Mouse (Mus musculus) embryonic stem cell, embryonic (primary cell): ENCODE data around the gene Dbndd2.

Experiments
- CTCF ChIA-PET, 4 experiments: fragments of 300-600 bp in 2 of 4; fragments of 350-600 bp in 2 of 4; sonication (Branson Sonifier 250); formaldehyde crosslinking; loops; one replicate each; lab custom pipeline; 2022; ENCODE audit warnings: inconsistent platforms in 2 of 4; lab: Charles Lee
- POLR2A ChIA-PET, 4 experiments: fragments of 300-600 bp in 2 of 4; fragments of 350-600 bp in 2 of 4; sonication (Branson Sonifier 250); formaldehyde crosslinking; loops; one replicate each; lab custom pipeline; 2022; ENCODE audit warnings: antibody characterized with exemption in 4 of 4, inconsistent platforms in 1 of 4; lab: Charles Lee

Gene Dbndd2

GRCm38 (mm10) chr2:164485681-164486257 is at the start of gene Dbndd2:
TSS of gene Dbndd2 (plus strand) at chr2:164486106.
- POLR2A ChIA-PET, result interaction anchor here in 3 of 4 experiments (1.0 to 4.2 kb wide), 7 partner anchors 21 to 45 kb away, joined by 3 to 18 read pairs (median 3); partner anchors contain the start of genes Sdc4 (in 2 of the 3) and Gm20458 (in 1 of the 3)
- CTCF ChIA-PET, result interaction anchor here in 3 of 4 experiments (0.6 to 4.6 kb wide), 7 partner anchors 15 to 683 kb away, joined by 3 to 28 read pairs (median 5); no protein-coding TSS in a partner anchor

DNA sequence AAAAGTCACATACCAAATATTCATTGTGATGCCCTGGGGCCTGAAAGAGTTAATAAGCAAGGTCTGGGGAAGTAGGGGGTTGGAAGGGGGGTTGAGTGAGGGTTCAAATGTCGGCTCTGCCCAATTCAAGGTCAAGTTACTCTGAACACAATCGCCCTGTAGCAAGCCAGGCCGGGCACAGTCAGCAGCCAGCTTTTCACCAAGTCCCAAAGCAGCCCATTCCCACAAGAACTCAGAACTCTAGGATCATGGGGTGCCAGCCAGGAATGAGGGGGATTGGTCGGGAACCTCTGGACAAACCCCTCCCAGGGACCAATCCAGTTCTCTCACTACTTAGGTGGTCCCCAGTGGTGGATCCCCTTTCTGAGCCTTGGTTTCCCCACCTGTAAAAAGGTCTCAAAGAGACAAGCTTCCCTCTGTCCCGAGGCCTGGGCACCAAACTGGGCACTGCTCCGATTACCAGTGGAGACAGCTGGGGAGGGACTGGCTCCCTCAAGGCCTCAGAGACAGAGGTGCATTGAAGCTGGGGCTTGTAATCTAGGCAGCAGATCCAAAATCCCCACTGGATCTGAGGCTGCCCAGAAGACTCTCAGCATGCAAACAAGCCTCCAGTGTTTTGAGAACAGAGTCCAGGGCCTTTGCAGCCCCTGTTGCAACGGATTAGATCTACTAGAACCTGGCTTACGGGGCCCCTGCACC is 49.5 kb upstream of the Dbndd2 start:
- CTCF ChIA-PET, result interaction anchor here in 3 of 4 experiments (0.5 to 1.1 kb wide), 4 partner anchors 33 to 1998 kb away, joined by 3 to 5 read pairs (median 4); no protein-coding TSS in a partner anchor
- POLR2A ChIA-PET, result interaction anchor here in 3 of 4 experiments (0.5 to 36.5 kb wide), 8 partner anchors 7 to 446 kb away, joined by 3 to 985 read pairs (median 4); partner anchors contain the start of genes Gm20458 (in 2 of the 3), Sys1 (in 2 of the 3) and Sdc4 (in 1 of the 3)

- POLR2A ChIA-PET, result interaction anchor here in 3 of 4 experiments (0.5 to 36.5 kb wide), 8 partner anchors 7 to 445 kb away, joined by 3 to 985 read pairs (median 6); partner anchors contain the start of genes Gm20458 (in 2 of the 3), Sys1 (in 2 of the 3) and Sdc4 (in 1 of the 3)
- CTCF ChIA-PET, result no interaction called here
Measured at GRCm38 (mm10) chr2:164436961-164437360, 48.9 kb upstream of the Dbndd2 start.

DNA sequence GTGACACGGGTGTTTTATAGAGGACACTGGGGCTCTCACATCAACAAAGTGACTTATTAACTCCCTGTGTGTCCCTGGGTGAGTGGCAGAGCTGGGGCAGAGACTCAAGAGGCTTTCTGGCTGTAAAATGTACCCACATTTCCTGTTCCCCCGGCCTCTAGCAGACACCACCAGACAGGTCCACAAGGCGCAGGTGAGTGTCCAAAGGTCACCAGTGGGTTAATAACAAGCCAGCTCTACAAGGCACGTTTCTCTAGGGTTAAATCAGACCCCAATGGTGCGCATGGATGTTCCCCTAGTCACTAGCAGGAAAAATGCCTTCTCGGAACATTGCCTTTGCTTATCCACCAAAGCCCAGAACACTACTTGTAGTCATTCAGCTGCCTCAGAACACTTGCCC is 48.2 kb upstream of the Dbndd2 start:
- POLR2A ChIA-PET, result interaction anchor here in 3 of 4 experiments (0.6 to 36.5 kb wide), 15 partner anchors 9 to 1531 kb away, joined by 3 to 985 read pairs (median 5); partner anchors contain the start of genes Gm20458 (in 2 of the 3) and Sys1 (in 2 of the 3)
- CTCF ChIA-PET, result interaction anchor here in 3 of 4 experiments (0.5 to 1.2 kb wide), 3 partner anchors 28 to 167 kb away, joined by 3 to 11 read pairs (median 4); no protein-coding TSS in a partner anchor

- POLR2A ChIA-PET, result interaction anchor here (0.6 to 36.5 kb wide), 21 partner anchors 10 to 1531 kb away, joined by 3 to 985 read pairs (median 5); partner anchors contain the start of genes Gm20458 (in 3 of the 4) and Sys1 (in 2 of the 4)
- CTCF ChIA-PET, result interaction anchor here (0.5 to 1.7 kb wide), 6 partner anchors 12 to 32 kb away, joined by 3 to 11 read pairs (median 4); no protein-coding TSS in a partner anchor
Measured at GRCm38 (mm10) chr2:164438257-164438656, 47.6 kb upstream of the Dbndd2 start.

DNA sequence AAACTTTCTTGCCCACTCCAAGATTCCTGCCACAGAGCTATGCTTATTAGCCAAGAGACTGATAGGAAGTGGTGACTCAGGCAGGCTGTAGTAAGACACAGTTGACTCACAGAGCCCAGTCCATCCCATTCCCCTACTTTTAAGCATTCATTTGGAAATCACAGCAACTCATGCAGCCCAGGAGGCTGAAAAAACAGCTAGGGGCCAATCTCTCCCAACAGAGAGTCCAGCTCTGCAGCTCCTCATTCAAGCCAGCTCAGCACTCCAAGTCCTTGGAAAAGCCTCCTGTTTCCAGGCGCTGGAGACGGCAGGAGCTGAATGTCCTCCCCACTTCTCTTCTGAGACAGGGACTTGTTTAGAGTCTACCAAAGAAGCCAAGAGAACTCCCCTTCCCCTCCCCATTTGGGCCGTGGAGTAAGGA is 46.9 kb upstream of the Dbndd2 start:
- CTCF ChIA-PET, result interaction anchor here in 3 of 4 experiments (0.5 to 1.7 kb wide), 6 partner anchors 13 to 273 kb away, joined by 3 to 8 read pairs (median 3); no protein-coding TSS in a partner anchor
- POLR2A ChIA-PET, result interaction anchor here (0.9 to 36.5 kb wide), 21 partner anchors 9 to 428 kb away, joined by 3 to 985 read pairs (median 5); partner anchors contain the start of genes Gm20458 (in 3 of the 4) and Sys1 (in 3 of the 4)

DNA sequence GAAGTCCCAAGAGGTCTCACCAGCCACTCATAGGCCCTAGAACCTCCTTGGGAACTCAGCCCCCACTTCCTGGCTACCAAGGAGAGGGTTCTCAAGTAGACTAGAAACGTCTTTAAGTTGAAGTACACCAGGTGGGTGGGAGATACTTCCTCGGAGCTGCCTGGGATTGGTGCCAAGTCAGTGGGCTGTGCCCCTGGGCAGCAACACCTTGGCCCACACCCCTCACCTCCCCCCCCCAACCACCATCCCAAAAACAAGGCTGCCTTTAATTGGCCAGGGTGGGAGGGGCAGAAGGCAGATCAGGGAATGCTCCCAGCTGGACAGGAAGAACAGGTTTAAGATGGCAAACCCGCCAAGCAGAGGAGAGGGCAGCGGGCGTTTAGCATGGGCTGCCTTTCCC is 45.6 kb upstream of the Dbndd2 start:
- ChIA-PET POLR2A (interaction anchor here in 3 of 4 experiments (0.7 to 36.5 kb wide), 13 partner anchors 12 to 82 kb away, joined by 3 to 985 read pairs (median 8); partner anchors contain the start of genes Gm20458 (in 3 of the 3), Sys1 (in 3 of the 3) and Dbndd2 (in 1 of the 3)), CTCF (interaction anchor here in 1 of 4 experiments (1.7 kb wide), 1 partner anchor 14 kb away, joined by 3 read pairs; no protein-coding TSS in a partner anchor)

DNA sequence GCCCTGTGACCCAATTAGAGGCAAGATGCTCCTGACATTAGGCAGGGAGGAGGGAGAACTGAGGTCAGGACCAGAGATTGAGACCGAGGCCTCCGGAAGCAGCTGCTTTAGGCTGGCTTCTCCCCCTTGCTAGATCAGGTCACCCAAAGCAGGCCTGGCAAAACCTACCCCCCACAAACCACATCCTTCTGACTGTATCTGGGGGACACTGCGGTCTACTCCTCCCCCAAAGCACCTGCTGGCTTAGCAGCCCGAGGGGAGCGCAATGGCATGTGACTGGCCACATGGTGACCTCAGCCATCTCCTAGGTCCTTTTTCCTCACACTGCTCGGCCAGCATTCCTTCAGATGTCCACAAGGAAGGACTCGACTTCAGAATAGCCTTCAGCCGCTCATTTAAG is 44.8 kb upstream of the Dbndd2 start:
- POLR2A ChIA-PET, result interaction anchor here (0.9 to 36.5 kb wide), 14 partner anchors 13 to 383 kb away, joined by 3 to 985 read pairs (median 76); partner anchors contain the start of genes Sys1 (in 4 of the 4), Gm20458 (in 3 of the 4), Dbndd2 (in 1 of the 4) and Matn4 (in 1 of the 4)
- CTCF ChIA-PET, result interaction anchor here in 1 of 4 experiments (1.2 kb wide), 1 partner anchor 20 kb away, joined by 3 read pairs; the partner anchor contains the start of gene Gm20458

GRCm38 (mm10) chr2:164441731-164442130 is 44.2 kb upstream of the Dbndd2 start:
- ChIA-PET POLR2A (interaction anchor here (1.1 to 36.5 kb wide), 22 partner anchors 12 to 382 kb away, joined by 3 to 985 read pairs (median 18); partner anchors contain the start of genes Sys1 (in 4 of the 4), Gm20458 (in 3 of the 4), Dbndd2 (in 1 of the 4) and Matn4 (in 1 of the 4)), CTCF (interaction anchor here in 1 of 4 experiments (1.2 kb wide), 1 partner anchor 19 kb away, joined by 3 read pairs; the partner anchor contains the start of gene Gm20458)

- ChIA-PET POLR2A (interaction anchor here (0.5 to 36.5 kb wide), 69 partner anchors 9 to 1447 kb away, joined by 3 to 985 read pairs (median 6); partner anchors contain the start of genes Sys1 (in 4 of the 4), Gm20458 (in 3 of the 4), Matn4 (in 2 of the 4) and Acot8 (in 1 of the 4)), CTCF (interaction anchor here in 3 of 4 experiments (0.6 to 3.0 kb wide), 16 partner anchors 9 to 37 kb away, joined by 3 to 11 read pairs (median 4); partner anchors contain the start of genes Gm20458 (in 2 of the 3), Sys1 (in 2 of the 3) and Matn4 (in 1 of the 3))
Measured at GRCm38 (mm10) chr2:164442315-164443050, 43.4 kb upstream of the Dbndd2 start.

- ChIA-PET CTCF (interaction anchor here (0.6 to 3.0 kb wide), 19 partner anchors 10 to 56 kb away, joined by 3 to 11 read pairs (median 4); partner anchors contain the start of genes Gm20458 (in 2 of the 4), Sys1 (in 2 of the 4), Matn4 (in 1 of the 4) and Slpi (in 1 of the 4)), POLR2A (interaction anchor here (0.5 to 36.5 kb wide), 97 partner anchors 9 to 1446 kb away, joined by 3 to 985 read pairs (median 5); partner anchors contain the start of genes Gm20458 (in 4 of the 4), Sys1 (in 4 of the 4), Matn4 (in 2 of the 4) and Pigt (in 2 of the 4))
Measured at GRCm38 (mm10) chr2:164443051-164443437, 42.9 kb upstream of the Dbndd2 start.

DNA sequence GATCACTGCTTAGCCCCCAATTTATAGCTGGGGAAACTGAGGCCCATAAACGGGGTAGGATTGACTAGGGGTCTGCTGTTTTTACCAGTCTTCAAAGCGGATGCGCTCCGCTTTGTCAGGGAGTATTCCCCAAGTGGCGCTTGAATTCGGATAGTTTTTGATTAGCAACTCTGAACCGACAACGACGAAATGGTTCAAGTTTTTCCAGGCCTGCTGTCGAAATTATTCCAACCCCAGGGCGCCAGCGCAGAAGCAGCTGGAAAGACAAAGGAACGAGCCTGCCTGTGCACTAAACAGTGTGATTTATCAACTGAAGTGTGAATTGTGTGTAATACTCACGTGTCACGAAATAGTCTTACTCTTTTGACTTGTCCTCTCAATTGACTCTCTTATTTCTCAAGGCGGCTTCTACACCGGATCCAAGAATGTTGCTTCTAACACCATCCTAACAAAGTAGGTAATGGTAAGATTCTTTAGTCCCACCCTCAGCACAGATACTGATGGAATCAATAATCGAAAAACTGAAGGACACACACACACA is 42.4 kb upstream of the Dbndd2 start, which contains the start of gene Sdc4:
TSS of gene Sdc4 (minus strand) at position 428 of the 541 bp plus-strand sequence.
- POLR2A ChIA-PET, result interaction anchor here (0.6 to 36.5 kb wide), 98 partner anchors 8 to 1386 kb away, joined by 3 to 985 read pairs (median 5); partner anchors contain the start of genes Gm20458 (in 4 of the 4), Sys1 (in 4 of the 4), Matn4 (in 2 of the 4) and Pigt (in 2 of the 4)
- CTCF ChIA-PET, result interaction anchor here (0.5 to 3.0 kb wide), 21 partner anchors 10 to 515 kb away, joined by 3 to 11 read pairs (median 4); partner anchors contain the start of genes Sys1 (in 3 of the 4), Gm20458 (in 2 of the 4), Matn4 (in 1 of the 4) and Slpi (in 1 of the 4)

DNA sequence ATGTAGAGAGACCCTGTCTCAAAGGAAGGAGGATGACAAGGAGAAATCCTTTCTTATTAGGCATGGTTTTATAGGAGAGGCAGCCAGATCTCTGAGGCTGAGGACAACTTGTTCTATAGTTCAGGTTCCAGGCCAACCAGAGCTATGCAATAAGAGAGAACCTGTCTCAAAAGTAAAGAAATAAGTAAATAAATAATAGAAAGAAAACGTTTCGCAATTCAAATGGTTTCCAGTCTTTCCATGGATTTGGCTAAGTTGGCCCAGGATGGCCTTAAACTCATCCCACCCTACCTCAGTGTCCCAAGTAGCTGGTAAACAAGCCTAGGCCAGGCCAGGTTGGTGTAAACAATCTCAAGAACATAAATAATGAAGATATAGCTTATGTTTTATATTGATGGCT is 41.2 kb upstream of the Dbndd2 start:
- ChIA-PET POLR2A (interaction anchor here in 3 of 4 experiments (0.5 to 36.5 kb wide), 25 partner anchors 9 to 598 kb away, joined by 3 to 985 read pairs (median 8); partner anchors contain the start of genes Gm20458 (in 3 of the 3), Sys1 (in 3 of the 3), Pigt (in 1 of the 3) and Slpi (in 1 of the 3)), CTCF (interaction anchor here in 3 of 4 experiments (0.5 to 3.0 kb wide), 9 partner anchors 12 to 55 kb away, joined by 3 to 12 read pairs (median 6); partner anchors contain the start of genes Gm20458 (in 1 of the 3), Slpi (in 1 of the 3) and Sys1 (in 1 of the 3))

DNA sequence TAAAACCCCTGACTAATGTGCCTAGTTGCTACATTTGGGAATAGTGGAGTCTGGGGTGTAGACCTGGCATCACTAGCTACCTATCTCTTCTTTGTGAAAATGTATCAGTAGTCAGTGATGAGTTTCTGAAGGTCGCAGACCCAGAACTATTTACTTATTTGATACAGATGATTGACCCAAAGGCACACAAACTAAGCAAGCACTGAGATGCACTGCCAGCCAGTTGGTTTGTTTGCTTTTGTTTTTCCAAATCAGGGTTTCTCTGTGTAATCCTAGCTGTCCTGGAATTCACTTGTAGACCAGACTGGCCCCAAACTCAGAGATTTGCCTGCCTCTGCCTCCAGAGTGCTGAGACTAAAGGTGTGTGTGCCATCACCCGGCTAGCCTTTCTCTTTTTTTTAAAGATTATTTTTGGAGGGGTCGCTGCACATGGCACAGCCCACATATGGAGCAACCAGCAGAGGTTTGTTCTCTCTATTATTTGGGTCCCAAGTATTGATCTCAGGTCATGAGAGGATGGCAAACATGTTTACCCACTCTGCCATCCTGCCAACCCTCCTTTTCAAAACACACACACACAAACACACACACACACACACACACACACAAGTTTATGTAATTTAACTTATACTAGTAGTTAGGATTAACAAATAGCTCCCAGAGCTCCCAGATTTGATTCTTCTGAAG is 40.4 kb upstream of the Dbndd2 start:
- ChIA-PET POLR2A (interaction anchor here (0.5 to 36.5 kb wide), 27 partner anchors 8 to 597 kb away, joined by 3 to 985 read pairs (median 5); partner anchors contain the start of genes Gm20458 (in 3 of the 4), Sys1 (in 3 of the 4), Acot8 (in 1 of the 4) and Slpi (in 1 of the 4)), CTCF (interaction anchor here in 3 of 4 experiments (0.5 to 3.0 kb wide), 7 partner anchors 15 to 28 kb away, joined by 4 to 12 read pairs (median 6); partner anchors contain the start of gene Gm20458 (in 1 of the 3))
